Mouse (Mus musculus) midbrain, embryonic 12.5 days (tissue): ENCODE data around the gene Notch2. TPM values are rescaled to one million over a fixed set of nuclear protein-coding genes. Genes with fewer than 3 reads are reported as not detected.

Experiments used
- ATAC-seq: fragments of 200-750 bp; cut with Nextera tagmentation; 2 replicates; pipeline ENCODE4 v1.8.0; 2017; ENCODE audit warnings: low read depth, moderate TSS enrichment, moderate library complexity; ENCODE audit not compliant: low FRiP score
- H3K27ac ChIP-seq: fragments of 300-500 bp; sonication (generic); replicated peaks from 2 replicates; pipeline ENCODE4 v1.5.1; 2016; ENCODE audit warnings: mild to moderate bottlenecking
- H3K27me3 ChIP-seq: fragments of 300-500 bp; sonication (generic); 2 replicates; pipeline ENCODE4 v1.6.1; 2016; ENCODE audit warnings: mild to moderate bottlenecking
- H3K36me3 ChIP-seq: fragments of 300-500 bp; sonication (generic); 2 replicates; pipeline ENCODE4 v1.6.1; 2016
- H3K4me1 ChIP-seq: fragments of 300-500 bp; sonication (generic); 2 replicates; pipeline ENCODE4 v1.6.1; 2016
- H3K4me2 ChIP-seq: fragments of 300-500 bp; sonication (generic); replicated peaks from 2 replicates; pipeline ENCODE4 v1.6.1; 2016; ENCODE audit warnings: mild to moderate bottlenecking, moderate library complexity
- H3K4me3 ChIP-seq: fragments of 300-500 bp; sonication (generic); 2 replicates; pipeline ENCODE4 v1.5.1; 2016; ENCODE audit warnings: mild to moderate bottlenecking
- H3K9ac ChIP-seq: fragments of 300-500 bp; sonication (generic); replicated peaks from 2 replicates; pipeline ENCODE4 v1.6.1; 2016; ENCODE audit warnings: mild to moderate bottlenecking, moderate library complexity
- H3K9me3 ChIP-seq: fragments of 300-500 bp; sonication (generic); 2 replicates; pipeline ENCODE4 v1.6.1; 2016; ENCODE audit warnings: mild to moderate bottlenecking
- WGBS: fragments of 180-500 bp; shearing (Covaris S2); methylation state at CpG from one replicate; pipeline ENCODE4 v1.1.7; 2016; 5-methylcytosine and 5-hydroxymethylcytosine counted together
- polyA plus RNA-seq: library from polyadenylated mRNA; unstranded; fragments of >200 nt; fragmentation: Nextera tagmentation; extraction: Ambion mirVana; gene quantifications from 2 replicates; pipeline ENCODE4 v1.2.1, GENCODE M21; 2016

Notch2 gene
- polyA plus RNA-seq, 1 experiment from 2014 or later, result 20.7 TPM

DNA sequence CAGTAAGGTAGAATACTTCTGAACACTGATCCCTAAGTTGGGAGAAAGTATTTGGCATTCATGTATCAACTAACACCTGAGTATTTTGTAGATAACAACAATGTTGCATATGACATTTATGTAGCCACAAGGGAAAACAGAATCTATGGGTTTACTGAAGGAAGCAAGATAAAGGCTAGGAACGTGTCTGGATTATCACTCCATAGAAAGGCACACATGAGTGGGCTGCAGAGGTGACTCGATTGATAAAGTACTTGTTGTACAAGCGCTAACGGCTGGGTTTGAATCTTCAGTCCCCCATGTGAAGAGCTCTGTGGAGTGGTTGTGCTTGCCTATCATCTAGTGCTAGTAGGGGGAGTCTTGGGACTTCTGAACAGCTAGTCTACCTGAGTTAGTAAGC is 9.8 kb upstream of the Notch2 start:
- H3K27me3 ChIP-seq, result 0 out of 2 replicates have a peak, but pooled peaks cover 3% of the 10 kb centered on the region
- H3K27ac ChIP-seq, result no peak overlapping the region
- no peak for ATAC-seq
- 90% methylated on average over 4 of the region's 4 CpGs for WGBS
- no peaks in the 10 kb centered on the region for H3K4me1 ChIP-seq
- H3K4me3 ChIP-seq, result no peak overlapping the region
- H3K9ac ChIP-seq, result no peak overlapping the region
- no peak overlapping the region for H3K4me2 ChIP-seq
- H3K9me3 ChIP-seq, result no peaks in the 10 kb centered on the region
- no peaks in the 10 kb centered on the region for H3K36me3 ChIP-seq

DNA sequence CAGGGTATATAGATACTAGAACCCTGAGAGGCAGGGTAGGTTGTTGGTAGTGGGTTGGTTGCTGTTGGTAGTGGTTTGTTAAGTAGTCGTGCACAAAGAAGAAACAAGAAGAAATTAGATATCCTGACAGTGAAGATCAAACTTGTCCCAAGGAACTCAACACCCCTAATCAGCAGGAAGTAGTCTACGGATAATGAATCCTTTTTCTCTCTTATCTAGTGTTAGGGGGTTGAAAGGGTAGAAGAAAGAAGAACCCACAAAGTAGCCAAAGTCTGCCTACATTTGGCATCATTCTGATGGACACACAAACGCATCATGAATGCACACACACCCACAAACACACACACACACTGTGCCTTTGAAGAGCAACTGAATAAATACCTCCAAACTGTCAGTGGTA is 9.1 kb upstream of the Notch2 start:
- H3K9me3 ChIP-seq, result no peaks in the 10 kb centered on the region
- H3K27me3 ChIP-seq, result peaks cover 3% of the 10 kb centered on the region; the same call in 1 of the 2 replicates
- 84% methylated on average over 3 of the region's 3 CpGs for WGBS
- no peak overlapping the region for H3K9ac ChIP-seq
- no peak for ATAC-seq
- no peak overlapping the region for H3K27ac ChIP-seq
- H3K4me3 ChIP-seq, result no peak overlapping the region
- 0 out of 2 replicates have a peak, but pooled peaks cover under 1% of the 10 kb centered on the region for H3K4me1 ChIP-seq
- no peak overlapping the region for H3K4me2 ChIP-seq
- H3K36me3 ChIP-seq, result no peaks in the 10 kb centered on the region

DNA sequence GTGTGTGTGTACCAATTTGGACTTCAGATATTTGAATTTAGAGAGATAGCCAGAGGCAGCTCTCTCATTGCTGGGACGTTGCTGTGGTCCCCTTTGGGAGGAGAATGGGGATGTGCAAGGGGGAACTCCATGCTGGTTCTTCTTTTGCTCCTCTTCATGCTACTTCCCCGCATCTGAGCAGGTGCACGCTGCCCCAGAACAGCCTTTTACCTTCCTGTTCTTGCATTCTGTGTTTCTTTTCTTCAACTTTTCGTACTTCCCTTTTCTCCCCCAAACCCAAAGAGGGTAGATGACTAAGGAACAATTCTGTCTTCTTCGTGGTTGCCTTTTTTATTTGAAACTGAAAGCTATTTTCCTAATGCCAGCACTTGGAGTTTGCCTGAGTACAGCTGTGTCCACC is 8.0 kb upstream of the Notch2 start:
- no peak for ATAC-seq
- Histone ChIP-seq H3K27me3 (peaks cover 3% of the 10 kb centered on the region; the same call in 1 of the 2 replicates), H3K4me3 (no peak overlapping the region), H3K4me2 (no peak overlapping the region), H3K9me3 (no peaks in the 10 kb centered on the region), H3K9ac (no peak overlapping the region), H3K4me1 (peaks cover 8% of the 10 kb centered on the region; the same call in 1 of the 2 replicates), H3K27ac (no peak overlapping the region), H3K36me3 (no peaks in the 10 kb centered on the region)
- WGBS, result 77% methylated on average over 5 of the region's 5 CpGs

DNA sequence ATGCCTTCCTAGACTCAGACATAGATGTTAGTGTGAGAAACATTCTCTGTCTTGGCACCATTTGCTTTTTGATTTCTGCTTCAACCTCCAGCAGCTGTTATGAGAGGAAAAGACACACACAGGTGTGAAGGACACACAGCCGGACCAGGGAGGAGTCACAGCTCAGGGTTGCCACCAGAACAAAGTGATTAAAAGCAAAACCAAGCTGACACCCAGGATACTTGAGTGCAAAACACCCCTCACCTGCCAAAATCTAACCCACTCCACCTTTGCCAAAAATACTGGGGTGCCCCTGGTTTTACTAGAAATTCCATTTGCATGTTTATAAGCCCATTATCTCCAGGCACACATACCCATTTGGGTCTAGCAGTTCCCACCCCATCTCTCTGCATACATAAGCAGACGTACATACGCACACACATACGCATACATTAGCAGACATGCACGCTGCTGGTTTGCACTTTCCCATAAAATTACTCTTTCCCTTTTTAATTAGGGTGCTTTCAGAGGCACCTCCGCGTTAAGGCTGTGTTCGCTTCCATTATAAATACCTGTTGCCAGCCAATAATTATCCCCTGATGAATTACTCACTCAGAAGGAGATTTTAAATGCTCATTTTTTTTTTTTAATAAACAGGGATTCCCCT is 7.2 kb upstream of the Notch2 start:
- no peak overlapping the region for H3K27ac ChIP-seq
- peaks cover 8% of the 10 kb centered on the region; the same call in 1 of the 2 replicates for H3K27me3 ChIP-seq
- H3K9me3 ChIP-seq, result no peaks in the 10 kb centered on the region
- no peaks in the 10 kb centered on the region for H3K36me3 ChIP-seq
- no peak for ATAC-seq
- H3K9ac ChIP-seq, result no peak overlapping the region
- no peak overlapping the region for H3K4me3 ChIP-seq
- 83% methylated on average over 8 of the region's 8 CpGs for WGBS
- no peak overlapping the region for H3K4me2 ChIP-seq
- H3K4me1 ChIP-seq, result peaks cover 8% of the 10 kb centered on the region; the same call in 1 of the 2 replicates

DNA sequence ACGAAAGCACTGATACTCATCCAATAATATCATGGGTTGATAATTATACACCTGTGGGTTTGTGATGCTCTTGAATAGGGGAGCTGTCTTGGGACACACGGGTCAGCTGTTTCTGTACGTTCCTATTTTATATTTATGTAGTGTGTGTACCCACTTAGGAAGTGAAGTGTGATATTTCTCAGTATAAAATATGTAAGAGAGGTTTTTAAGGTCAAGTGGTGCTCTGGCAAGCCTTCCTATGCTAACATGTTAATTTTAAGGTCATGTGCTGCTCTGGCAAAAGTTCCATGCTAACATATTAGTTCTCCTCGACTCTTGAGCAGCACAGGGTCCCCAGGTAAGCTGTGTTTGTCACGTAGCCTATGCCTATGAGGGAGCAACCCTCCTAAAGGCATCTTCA is 6.4 kb upstream of the Notch2 start:
- Histone ChIP-seq H3K4me1 (peaks cover 8% of the 10 kb centered on the region; the same call in 1 of the 2 replicates), H3K36me3 (no peaks in the 10 kb centered on the region), H3K27ac (no peak overlapping the region), H3K4me3 (no peak overlapping the region), H3K4me2 (no peak overlapping the region), H3K9ac (no peak overlapping the region), H3K27me3 (peaks cover 10% of the 10 kb centered on the region), H3K9me3 (no peaks in the 10 kb centered on the region)
- 88% methylated on average over 5 of the region's 5 CpGs for WGBS
- ATAC-seq, result no peak

DNA sequence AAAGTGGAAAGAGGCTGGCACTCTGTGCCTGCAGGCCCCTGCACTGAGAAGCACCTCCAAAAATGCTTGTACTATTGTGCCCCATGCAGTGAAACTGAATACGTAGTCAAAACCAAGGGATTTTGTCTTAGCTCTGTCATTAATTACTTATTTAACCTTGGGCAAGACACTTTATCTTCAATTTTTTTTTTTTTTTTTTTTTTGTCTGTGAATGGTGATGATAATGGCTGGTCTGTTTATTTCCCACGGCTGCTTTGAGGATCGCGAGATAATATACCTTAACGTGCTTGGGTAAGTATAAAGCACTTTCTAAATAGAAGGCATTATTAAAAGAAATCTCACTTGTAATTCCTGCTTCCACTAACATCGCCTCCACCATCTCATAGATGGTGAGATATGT is 5.2 kb upstream of the Notch2 start:
- H3K4me3 ChIP-seq, result no peak overlapping the region
- no peak overlapping the region for H3K4me2 ChIP-seq
- H3K27ac ChIP-seq, result no peak overlapping the region
- H3K36me3 ChIP-seq, result no peaks in the 10 kb centered on the region
- no peak overlapping the region for H3K9ac ChIP-seq
- peaks cover 8% of the 10 kb centered on the region; the same call in 1 of the 2 replicates for H3K4me1 ChIP-seq
- peaks cover 14% of the 10 kb centered on the region for H3K27me3 ChIP-seq
- 85% methylated on average over 6 of the region's 6 CpGs for WGBS
- ATAC-seq, result no peak
- no peaks in the 10 kb centered on the region for H3K9me3 ChIP-seq

DNA sequence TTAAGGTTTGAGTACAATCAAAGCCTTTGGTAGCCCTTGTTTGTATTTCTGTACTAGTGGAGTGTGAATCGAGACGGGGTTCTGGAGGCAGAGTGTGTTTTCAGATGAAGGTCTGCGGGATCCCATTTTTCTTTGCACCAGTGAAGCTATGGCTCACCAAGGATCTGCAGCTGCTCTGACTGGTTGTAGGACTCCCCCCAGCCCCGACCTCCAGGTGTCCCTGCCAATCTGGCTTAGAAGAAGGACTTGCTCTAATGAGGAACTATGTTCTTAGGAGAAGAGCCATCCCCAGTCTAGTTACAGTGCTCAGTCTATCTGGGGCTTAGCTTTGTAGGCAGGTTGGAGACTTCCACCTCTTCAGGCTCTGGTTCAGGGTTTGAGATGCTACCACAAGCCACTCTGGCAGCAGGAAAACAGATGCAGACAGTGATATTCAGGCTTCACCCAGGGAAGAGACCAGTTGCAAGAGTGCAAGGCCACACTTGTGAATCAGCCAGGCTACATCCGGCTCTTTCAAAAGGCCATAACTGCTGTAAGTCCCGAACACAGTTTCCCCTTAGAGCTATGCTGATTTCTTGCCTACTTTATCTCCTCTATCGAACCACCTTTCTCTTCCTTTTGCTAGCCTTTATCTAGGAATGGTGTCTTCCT is 4.0 kb upstream of the Notch2 start:
- no peak overlapping the region for H3K4me3 ChIP-seq
- peaks cover 14% of the 10 kb centered on the region for H3K27me3 ChIP-seq
- 67% methylated on average over 7 of the region's 7 CpGs for WGBS
- no peak for ATAC-seq
- no peak overlapping the region for H3K9ac ChIP-seq
- no peak overlapping the region for H3K4me2 ChIP-seq
- no peak overlapping the region for H3K27ac ChIP-seq
- H3K4me1 ChIP-seq, result peaks cover 11% of the 10 kb centered on the region; the same call in 1 of the 2 replicates
- no peaks in the 10 kb centered on the region for H3K36me3 ChIP-seq
- no peaks in the 10 kb centered on the region for H3K9me3 ChIP-seq

DNA sequence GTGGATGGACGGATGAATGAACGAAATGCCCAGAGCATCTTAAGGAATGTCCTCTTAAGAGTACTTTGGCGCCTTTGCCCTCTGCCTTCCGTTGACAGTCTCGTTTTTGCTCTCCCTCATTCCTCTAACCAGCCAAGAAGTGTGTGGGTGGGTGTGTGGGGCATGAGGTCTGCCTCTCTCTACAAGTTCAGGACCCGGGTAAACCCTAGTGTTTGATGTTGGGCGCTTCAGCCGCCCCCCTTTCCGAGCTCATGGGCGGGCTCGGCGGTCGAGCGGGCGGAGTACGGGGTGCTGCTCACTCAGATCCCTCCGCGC is 284 bp upstream of the Notch2 start:
- H3K4me1 ChIP-seq, result peaks cover 45% of the 10 kb centered on the region
- no peak for ATAC-seq
- H3K9me3 ChIP-seq, result no peaks in the 10 kb centered on the region
- no peaks in the 10 kb centered on the region for H3K36me3 ChIP-seq
- H3K27me3 ChIP-seq, result peaks cover 18% of the 10 kb centered on the region
- no peak overlapping the region for H3K27ac ChIP-seq
- 1% methylated on average over 18 of the region's 18 CpGs for WGBS
- peak overlapping the region; percentile 81 for H3K4me2 ChIP-seq
- H3K4me3 ChIP-seq, result peak overlapping the region; percentile 86
- peak overlapping the region; percentile 81 for H3K9ac ChIP-seq

DNA sequence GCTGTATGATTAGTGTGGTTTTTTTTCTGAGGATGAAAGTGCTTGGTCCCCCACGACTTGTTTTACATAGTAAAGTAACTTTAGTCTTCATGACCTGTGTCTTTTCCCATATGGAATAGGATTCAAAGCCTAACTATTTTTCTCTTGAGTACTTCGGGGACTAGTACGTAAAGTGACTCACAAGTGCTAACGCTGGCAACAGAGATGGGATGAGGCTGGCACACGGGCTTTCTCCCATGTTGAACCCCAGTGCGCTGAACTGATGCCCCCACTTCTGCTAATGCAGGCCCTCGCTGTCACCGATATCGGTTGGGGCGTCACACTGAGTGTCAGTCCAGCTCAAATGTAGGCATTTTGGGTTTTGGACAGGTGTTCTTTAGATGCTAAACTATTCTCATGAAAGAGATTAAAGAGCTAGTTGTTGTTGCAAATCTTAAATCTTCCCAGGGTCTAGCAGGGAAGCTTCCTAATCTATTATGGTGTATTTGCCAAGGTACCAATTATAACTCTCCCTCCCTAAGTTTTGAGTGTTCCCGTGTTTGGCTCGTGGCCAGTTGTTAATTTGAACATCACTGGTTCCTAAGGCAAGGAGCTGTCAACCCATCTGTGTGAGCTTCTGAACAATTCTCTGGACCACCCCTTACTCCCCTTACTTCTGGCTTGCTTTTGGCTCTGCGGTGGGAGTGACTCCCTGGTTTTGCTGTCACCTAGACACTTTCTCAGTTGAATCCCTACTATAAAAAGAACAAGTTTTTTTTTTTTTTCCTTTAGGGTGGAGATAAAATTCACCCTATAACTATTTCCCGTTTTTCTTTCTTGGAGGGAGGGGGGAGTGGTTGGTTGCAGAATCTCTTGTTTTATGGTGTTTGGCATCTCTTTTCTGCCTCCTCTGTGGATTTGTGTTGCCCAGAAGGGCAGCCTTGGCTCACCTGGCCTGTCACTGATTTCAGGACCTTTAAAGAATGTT is 2.2 kb downstream of the Notch2 start:
- Histone ChIP-seq H3K4me1 (peaks cover 55% of the 10 kb centered on the region), H3K9me3 (no peaks in the 10 kb centered on the region), H3K4me2 (peak overlapping the region; percentile 81), H3K27ac (no peak overlapping the region), H3K36me3 (no peaks in the 10 kb centered on the region), H3K9ac (no peak overlapping the region), H3K4me3 (peak overlapping the region; percentile 86), H3K27me3 (peaks cover 26% of the 10 kb centered on the region)
- no peak for ATAC-seq
- 67% methylated on average over 14 of the region's 14 CpGs for WGBS

DNA sequence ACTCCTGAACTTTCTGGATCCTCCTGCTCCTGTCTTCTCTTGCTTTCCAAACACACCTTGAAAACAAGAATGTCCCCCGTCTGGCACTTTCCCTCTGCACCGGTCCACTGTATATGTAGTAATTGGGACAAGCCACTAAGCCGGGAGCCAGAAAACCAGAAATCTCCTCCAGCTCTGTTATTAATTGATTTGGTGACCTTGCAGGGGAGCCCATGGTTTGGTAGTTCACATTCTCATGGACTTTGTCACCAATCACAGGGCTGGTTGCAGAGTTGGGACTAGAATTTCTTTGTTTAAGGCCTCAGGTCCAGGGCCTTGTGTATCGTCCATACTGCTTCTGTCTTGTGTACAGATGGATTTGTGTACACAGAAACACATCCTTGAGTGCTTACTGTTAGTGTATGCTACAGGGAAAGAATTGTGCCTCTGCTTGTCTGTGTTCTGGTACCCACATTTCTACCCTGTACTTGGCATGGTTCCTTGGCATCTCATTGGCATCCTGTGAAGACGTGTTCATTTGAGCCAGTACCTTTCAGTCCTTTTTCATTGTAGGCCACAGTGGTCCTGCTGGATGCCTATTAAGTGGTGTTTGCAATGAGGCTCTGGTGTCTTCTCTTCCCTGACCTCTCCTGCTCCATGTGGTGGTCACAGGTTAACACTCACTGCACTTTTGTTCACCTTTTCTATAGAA is 3.7 kb downstream of the Notch2 start:
- WGBS, result 76% methylated on average over 5 of the region's 5 CpGs
- H3K27ac ChIP-seq, result no peak overlapping the region
- H3K9ac ChIP-seq, result no peak overlapping the region
- ATAC-seq, result no peak
- peaks cover 23% of the 10 kb centered on the region for H3K27me3 ChIP-seq
- no peaks in the 10 kb centered on the region for H3K36me3 ChIP-seq
- H3K4me3 ChIP-seq, result no peak overlapping the region
- H3K4me1 ChIP-seq, result peaks cover 59% of the 10 kb centered on the region
- H3K4me2 ChIP-seq, result no peak overlapping the region
- no peaks in the 10 kb centered on the region for H3K9me3 ChIP-seq

DNA sequence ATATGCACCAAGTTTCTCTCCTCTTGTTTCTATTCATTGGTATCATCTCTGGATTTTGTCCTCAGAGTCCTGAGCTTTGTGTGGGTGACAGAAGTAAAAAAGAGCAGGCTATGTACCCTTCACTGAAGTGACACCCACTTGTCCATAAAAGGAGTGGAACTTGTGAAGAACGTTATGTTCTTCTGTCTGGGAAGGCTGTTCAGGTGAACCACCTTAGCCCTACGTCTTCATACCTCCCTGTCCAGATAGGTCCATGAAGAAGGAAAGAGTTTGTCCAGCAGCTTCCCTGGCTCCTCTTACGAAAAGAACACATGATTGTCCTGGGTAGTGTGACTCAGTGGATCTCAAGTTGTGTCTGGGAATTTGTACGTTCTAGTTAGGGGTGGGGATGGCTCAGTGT is 4.9 kb downstream of the Notch2 start:
- no peak for ATAC-seq
- H3K9me3 ChIP-seq, result no peaks in the 10 kb centered on the region
- 87% methylated on average over 4 of the region's 4 CpGs for WGBS
- peaks cover 59% of the 10 kb centered on the region for H3K4me1 ChIP-seq
- H3K36me3 ChIP-seq, result no peaks in the 10 kb centered on the region
- H3K27me3 ChIP-seq, result peaks cover 19% of the 10 kb centered on the region; the same call in 1 of the 2 replicates
- H3K9ac ChIP-seq, result no peak overlapping the region
- H3K4me2 ChIP-seq, result no peak overlapping the region
- H3K4me3 ChIP-seq, result no peak overlapping the region
- H3K27ac ChIP-seq, result no peak overlapping the region
